Mouse (Mus musculus): ENCODE data around the gene Usp32. TPM values are rescaled to one million over a fixed set of nuclear protein-coding genes. Genes with fewer than 3 reads are reported as not detected.

The Usp32 gene
- polyA plus RNA-seq, 1 experiment: 71.2 TPM

- no peaks in the 10 kb centered on the region for H3K27me3 ChIP-seq (ENCODE audit: control insufficient read depth, insufficient read depth, low read length, poor library complexity, severe bottlenecking)
- no peak overlapping the region for H3K9ac ChIP-seq (ENCODE audit: low read depth, poor library complexity, severe bottlenecking)
- no peak overlapping the region for H3K4me3 ChIP-seq (ENCODE audit: low read depth, low read length)
- H3K4me1 ChIP-seq (ENCODE audit: control insufficient read depth, insufficient read depth, low read length): no peaks in the 10 kb centered on the region
- H3K27ac ChIP-seq (ENCODE audit: insufficient read depth, low read length): no peak overlapping the region
- no peaks in the 10 kb centered on the region for H3K9me3 ChIP-seq (replicated peaks; ENCODE audit: control insufficient read depth, insufficient read depth, low read length, poor library complexity, severe bottlenecking)
- peaks cover 7% of the 10 kb centered on the region for H3K36me3 ChIP-seq (ENCODE audit: control insufficient read depth, insufficient read depth, low read length, poor library complexity, severe bottlenecking)
- TF ChIP-seq CTCF (IDR thresholded peaks at IDR 0.05; ENCODE audit: low read depth, low read length) (no peak), POLR2A (IDR thresholded peaks at IDR 0.05; ENCODE audit: insufficient read depth, low read length) (no peak), EP300 (IDR thresholded peaks at IDR 0.05; ENCODE audit: insufficient read depth, low read depth, low read length) (no peak)
Measured at GRCm38 (mm10) chr11:85039256-85039655, 100.7 kb downstream of the Usp32 start.

DNA sequence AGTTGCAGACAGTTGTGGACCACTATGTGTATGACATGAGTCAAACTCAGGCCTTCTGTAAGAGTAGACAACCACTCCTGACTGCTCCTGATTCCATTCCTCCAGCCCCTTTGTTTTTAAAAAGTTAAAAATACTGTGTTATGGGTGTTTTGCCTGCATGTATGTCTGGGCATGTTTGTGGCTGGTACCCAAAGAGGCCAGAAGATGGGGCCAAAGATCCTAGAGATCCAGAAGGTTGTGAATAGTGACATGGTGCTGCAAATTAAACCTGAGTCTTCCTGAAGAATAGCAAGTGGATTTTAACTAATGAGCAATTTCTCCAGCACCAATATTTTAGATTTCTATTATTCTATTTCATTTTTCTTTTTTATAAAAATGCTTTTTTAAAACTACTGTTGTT lies 126.8 kb downstream of the Usp32 start:
- Histone ChIP-seq H3K4me1 (ENCODE audit: control insufficient read depth, insufficient read depth, low read length) (no peaks in the 10 kb centered on the region), H3K27ac (ENCODE audit: insufficient read depth, low read length) (no peak overlapping the region; the same call in 1 of the 2 replicates), H3K4me3 (ENCODE audit: low read depth, low read length) (no peak overlapping the region), H3K9ac (ENCODE audit: low read depth, poor library complexity, severe bottlenecking) (no peak overlapping the region), H3K27me3 (ENCODE audit: control insufficient read depth, insufficient read depth, low read length, poor library complexity, severe bottlenecking) (no peaks in the 10 kb centered on the region), H3K36me3 (ENCODE audit: control insufficient read depth, insufficient read depth, low read length, poor library complexity, severe bottlenecking) (peaks cover 6% of the 10 kb centered on the region), H3K9me3 (replicated peaks; ENCODE audit: control insufficient read depth, insufficient read depth, low read length, poor library complexity, severe bottlenecking) (no peaks in the 10 kb centered on the region)
- TF ChIP-seq EP300 (IDR thresholded peaks at IDR 0.05; ENCODE audit: insufficient read depth, low read depth, low read length) (no peak), POLR2A (IDR thresholded peaks at IDR 0.05; ENCODE audit: insufficient read depth, low read length) (no peak), CTCF (IDR thresholded peaks at IDR 0.05; ENCODE audit: low read depth, low read length) (no peak)

DNA sequence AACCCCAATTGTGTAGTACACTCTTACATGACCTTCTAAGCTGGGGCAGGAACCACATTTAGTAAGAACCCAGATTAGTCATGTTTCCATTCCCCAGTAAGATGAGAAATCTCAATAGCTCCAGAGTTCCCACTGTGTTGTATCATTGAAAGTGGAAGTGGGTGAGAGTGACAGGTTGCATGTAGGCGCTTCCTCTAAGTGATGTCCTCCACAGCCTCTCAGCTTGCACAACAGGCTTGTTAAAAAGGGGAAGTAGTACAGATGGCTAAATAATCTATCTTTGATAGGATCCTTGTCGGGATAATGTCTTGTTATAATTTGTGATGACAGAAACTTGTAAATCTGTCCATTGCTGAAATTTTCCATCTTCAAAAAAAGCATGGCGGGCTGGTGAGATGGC lies 136.4 kb downstream of the Usp32 start:
- Histone ChIP-seq H3K4me1 (ENCODE audit: control insufficient read depth, insufficient read depth, low read length) (no peaks in the 10 kb centered on the region), H3K9ac (ENCODE audit: low read depth, poor library complexity, severe bottlenecking) (no peak overlapping the region), H3K27me3 (ENCODE audit: control insufficient read depth, insufficient read depth, low read length, poor library complexity, severe bottlenecking) (no peaks in the 10 kb centered on the region), H3K36me3 (ENCODE audit: control insufficient read depth, insufficient read depth, low read length, poor library complexity, severe bottlenecking) (peaks cover 8% of the 10 kb centered on the region), H3K9me3 (replicated peaks; ENCODE audit: control insufficient read depth, insufficient read depth, low read length, poor library complexity, severe bottlenecking) (no peaks in the 10 kb centered on the region), H3K27ac (ENCODE audit: insufficient read depth, low read length) (no peak overlapping the region), H3K4me3 (ENCODE audit: low read depth, low read length) (no peak overlapping the region)
- no peak for TF ChIP-seq CTCF (IDR thresholded peaks at IDR 0.05; ENCODE audit: low read depth, low read length)
- TF ChIP-seq POLR2A (IDR thresholded peaks at IDR 0.05; ENCODE audit: insufficient read depth, low read length): no peak
- TF ChIP-seq EP300 (IDR thresholded peaks at IDR 0.05; ENCODE audit: insufficient read depth, low read depth, low read length): no peak

- Histone ChIP-seq H3K36me3 (ENCODE audit: control insufficient read depth, insufficient read depth, low read length, poor library complexity, severe bottlenecking) (peaks cover 5% of the 10 kb centered on the region), H3K9ac (ENCODE audit: low read depth, poor library complexity, severe bottlenecking) (no peak overlapping the region)
Measured at GRCm38 (mm10) chr11:84995241-84995640, 144.7 kb downstream of the Usp32 start.

GRCm38 (mm10) chr11:84992996-84993395 lies 147.0 kb downstream of the Usp32 start:
- no peak for TF ChIP-seq POLR2A (IDR thresholded peaks at IDR 0.05; ENCODE audit: insufficient read depth, low read length)
- no peaks in the 10 kb centered on the region for H3K4me1 ChIP-seq (ENCODE audit: control insufficient read depth, insufficient read depth, low read length)
- H3K27ac ChIP-seq (ENCODE audit: insufficient read depth, low read length): no peak overlapping the region
- no peaks in the 10 kb centered on the region for H3K9me3 ChIP-seq (replicated peaks; ENCODE audit: control insufficient read depth, insufficient read depth, low read length, poor library complexity, severe bottlenecking)
- H3K27me3 ChIP-seq (ENCODE audit: control insufficient read depth, insufficient read depth, low read length, poor library complexity, severe bottlenecking): no peaks in the 10 kb centered on the region
- H3K36me3 ChIP-seq (ENCODE audit: control insufficient read depth, insufficient read depth, low read length, poor library complexity, severe bottlenecking): peaks cover 8% of the 10 kb centered on the region
- no peak overlapping the region for H3K4me3 ChIP-seq (ENCODE audit: low read depth, low read length)
- H3K9ac ChIP-seq (ENCODE audit: low read depth, poor library complexity, severe bottlenecking): no peak overlapping the region

More at GRCm38 (mm10) chr11:84995241-84995640, 144.7 kb downstream of the Usp32 start:
- H3K27me3 ChIP-seq (ENCODE audit: control insufficient read depth, insufficient read depth, low read length, poor library complexity, severe bottlenecking): no peaks in the 10 kb centered on the region
- H3K4me1 ChIP-seq (ENCODE audit: control insufficient read depth, insufficient read depth, low read length): no peaks in the 10 kb centered on the region
- H3K9me3 ChIP-seq (replicated peaks; ENCODE audit: control insufficient read depth, insufficient read depth, low read length, poor library complexity, severe bottlenecking): no peaks in the 10 kb centered on the region
- TF ChIP-seq EP300 (IDR thresholded peaks at IDR 0.05; ENCODE audit: insufficient read depth, low read depth, low read length): no peak
- no peak for TF ChIP-seq POLR2A (IDR thresholded peaks at IDR 0.05; ENCODE audit: insufficient read depth, low read length)
- TF ChIP-seq CTCF (IDR thresholded peaks at IDR 0.05; ENCODE audit: low read depth, low read length): no peak
- H3K27ac ChIP-seq (ENCODE audit: insufficient read depth, low read length): no peak overlapping the region
- no peak overlapping the region for H3K4me3 ChIP-seq (ENCODE audit: low read depth, low read length)

DNA sequence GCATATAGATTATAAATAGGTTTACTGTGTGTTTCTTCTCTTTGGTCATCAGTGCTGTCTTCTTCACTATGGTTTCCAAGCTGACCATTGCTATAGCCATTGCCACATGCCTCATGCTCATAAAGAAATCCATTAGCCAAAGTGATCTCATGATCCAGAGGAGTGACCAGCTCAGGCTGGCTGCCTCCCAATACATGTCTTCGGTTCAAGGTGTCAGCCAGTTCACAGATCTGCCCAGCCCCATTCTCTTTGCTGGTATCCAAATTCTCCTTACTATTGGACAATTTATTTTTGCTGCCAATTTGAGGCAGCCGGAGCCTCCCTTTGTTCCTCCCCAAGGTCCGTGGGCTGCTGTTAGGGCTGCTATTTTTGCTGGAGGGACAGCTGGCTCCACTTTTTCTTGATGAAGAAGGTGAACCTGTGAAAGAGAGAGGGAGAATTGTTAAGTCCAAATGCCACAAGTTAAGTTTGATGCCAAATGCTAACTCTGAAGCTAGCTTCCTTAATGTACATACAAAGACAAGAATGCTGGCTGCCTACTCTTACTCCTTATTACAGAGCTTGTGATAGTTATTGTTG lies 151.5 kb downstream of the Usp32 start:
- no peak overlapping the region for H3K27ac ChIP-seq (ENCODE audit: insufficient read depth, low read length)
- TF ChIP-seq CTCF (IDR thresholded peaks at IDR 0.05; ENCODE audit: low read depth, low read length) (no peak), EP300 (IDR thresholded peaks at IDR 0.05; ENCODE audit: insufficient read depth, low read depth, low read length) (no peak), POLR2A (IDR thresholded peaks at IDR 0.05; ENCODE audit: insufficient read depth, low read length) (no peak)
- peaks cover 11% of the 10 kb centered on the region for H3K36me3 ChIP-seq (ENCODE audit: control insufficient read depth, insufficient read depth, low read length, poor library complexity, severe bottlenecking)

More for the DNA sequence above, 151.5 kb downstream of the Usp32 start:
- no peak overlapping the region for H3K4me3 ChIP-seq (ENCODE audit: low read depth, low read length)
- no peak overlapping the region for H3K9ac ChIP-seq (ENCODE audit: low read depth, poor library complexity, severe bottlenecking)
- no peaks in the 10 kb centered on the region for H3K27me3 ChIP-seq (ENCODE audit: control insufficient read depth, insufficient read depth, low read length, poor library complexity, severe bottlenecking)
- H3K4me1 ChIP-seq (ENCODE audit: control insufficient read depth, insufficient read depth, low read length): no peaks in the 10 kb centered on the region
- H3K9me3 ChIP-seq (replicated peaks; ENCODE audit: control insufficient read depth, insufficient read depth, low read length, poor library complexity, severe bottlenecking): no peaks in the 10 kb centered on the region

All from ES-Bruce4 (cell line).